Mouse (Mus musculus): ENCODE measurements around the gene Tbx6.

- no peak for TF ChIP-seq FLI1 (IDR thresholded peaks at IDR 0.05; ENCODE audit: low read length)
- no peak for TF ChIP-seq GATA1 (IDR thresholded peaks at IDR 0.05; ENCODE audit: borderline replicate concordance, low read length)
Measured at GRCm38 (mm10) chr7:126796350-126796932, 15.2 kb downstream of the Tbx6 start.

Measured in megakaryocyte, embryonic 14.5 days (primary cell).